Mouse (Mus musculus): Measurements from ENCODE around the gene Fam240a.

GRCm38 (mm10) chr9:110954681-110955445 is 38.2 kb upstream of the Fam240a start:
- TF ChIP-seq POLR2A (IDR thresholded peaks at IDR 0.05; ENCODE audit: insufficient read length, low read depth) (no peak), MYOD1 (IDR thresholded peaks at IDR 0.05; ENCODE audit: control insufficient read depth in 1 of 3, insufficient read length in 2 of 3, low read depth in 2 of 3) (no peak), MYOG (IDR thresholded peaks at IDR 0.05; ENCODE audit: control insufficient read depth in 1 of 3, insufficient read depth in 1 of 3, insufficient read length in 2 of 3, low read depth in 2 of 3) (no peak), MAX (IDR thresholded peaks at IDR 0.05; ENCODE audit: low read depth) (no peak), REST (IDR thresholded peaks at IDR 0.05; ENCODE audit: insufficient read depth, insufficient read length) (no peak), E2F4 (IDR thresholded peaks at IDR 0.05; ENCODE audit: insufficient read depth) (no peak), USF1 (IDR thresholded peaks at IDR 0.05; ENCODE audit: low read depth) (no peak), SRF (IDR thresholded peaks at IDR 0.05; ENCODE audit: control insufficient read depth, insufficient read length, low read depth) (no peak)
